Mouse (Mus musculus) MEL (cell line): ENCODE data around the gene Crtap.

ENCODE experiments used
- GATA1 ChIP-seq: IDR thresholded peaks from 2 replicates; pipeline ENCODE4 v1.6.1; 2011; ENCODE audit warnings: low read depth, low read length, improper control_type of control experiment
- POLR2A ChIP-seq, 2 experiments: IDR thresholded peaks; 2 replicates each; pipeline ENCODE4 v1.6.1; 2011 to 2012; ENCODE audit warnings: low read length in 2 of 2, mild to moderate bottlenecking in 2 of 2, control low read depth in 1 of 2, improper control_type of control experiment in 1 of 2, low read depth in 1 of 2, moderate library complexity in 1 of 2; ENCODE audit not compliant: control insufficient read depth in 1 of 2, insufficient read depth in 1 of 2, poor library complexity in 1 of 2
- POLR2AphosphoS2 ChIP-seq: IDR thresholded peaks from 2 replicates; pipeline ENCODE4 v1.6.1; 2011; ENCODE audit warnings: low read length, improper control_type of control experiment
- TBP ChIP-seq: IDR thresholded peaks from 2 replicates; pipeline ENCODE4 v1.8.0; 2011; ENCODE audit warnings: low read depth, low read length, improper control_type of control experiment
- UBTF ChIP-seq: IDR thresholded peaks from 2 replicates; pipeline ENCODE4 v1.6.1; 2012; ENCODE audit warnings: low read depth, mild to moderate bottlenecking, inconsistent platforms, low read length, improper control_type of control experiment, moderate library complexity, borderline replicate concordance; ENCODE audit not compliant: insufficient read depth
- USF1 ChIP-seq: IDR thresholded peaks from 2 replicates; pipeline ENCODE4 v1.6.1; 2014; ENCODE audit warnings: low read depth, mild to moderate bottlenecking, inconsistent platforms, low read length, improper control_type of control experiment, moderate library complexity

DNA sequence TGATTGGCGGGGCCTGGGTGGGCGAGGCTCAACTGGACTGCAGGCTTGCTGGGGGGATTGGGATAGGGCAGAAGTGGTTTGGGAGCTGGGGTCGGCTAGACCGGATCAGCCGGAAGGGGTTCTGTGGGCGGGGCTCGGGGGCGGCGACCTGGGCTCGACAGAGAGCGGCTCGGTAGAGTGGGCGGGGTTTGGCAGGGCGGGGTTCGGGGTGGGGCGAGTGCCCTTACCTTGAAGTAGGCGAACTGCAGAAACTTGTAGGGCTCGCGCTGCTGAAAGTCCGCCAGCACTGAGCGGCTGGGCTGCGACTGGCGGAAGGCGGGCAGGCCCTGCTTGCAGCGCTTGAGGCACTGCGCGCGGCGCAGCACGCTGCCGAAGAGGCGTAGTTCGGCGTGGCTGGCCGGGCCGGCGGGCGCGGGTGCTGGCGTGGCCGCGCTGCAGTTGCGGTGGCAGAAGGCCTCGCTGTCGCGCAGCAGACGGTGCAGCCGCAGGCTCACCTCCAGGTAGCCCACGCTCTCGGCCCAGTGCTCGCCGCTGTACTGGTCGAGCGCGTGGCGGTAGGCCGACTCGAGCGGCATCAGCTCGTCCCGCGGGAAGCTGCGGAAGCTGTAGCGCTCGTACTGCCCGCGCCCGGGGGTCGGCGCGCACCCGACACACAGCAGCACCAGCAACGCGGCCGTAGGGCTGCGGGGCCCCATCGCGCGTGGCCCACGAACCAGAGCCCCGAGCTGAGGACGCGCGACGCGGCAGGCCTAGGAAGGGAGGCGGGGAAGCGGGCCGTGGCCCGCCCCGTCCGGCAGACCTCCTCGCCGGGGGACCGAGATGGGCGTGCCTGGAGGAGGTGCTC is at the start of gene Crtap:
- TF ChIP-seq POLR2AphosphoS2 (peak; percentile 30; the same call in 1 of the 2 replicates), POLR2A (IDR thresholded peaks at IDR 0.05; ENCODE audit: control insufficient read depth in 1 of 2, insufficient read depth in 1 of 2, low read depth in 1 of 2, low read length in 2 of 2, poor library complexity in 1 of 2) (peak; percentile 82 to 84), UBTF (no peak), GATA1 (no peak), TBP (no peak), USF1 (no peak)
